Mouse (Mus musculus) limb, embryonic 13.5 days (tissue): ENCODE data around the gene Slc37a1. TPM values are rescaled to one million over a fixed set of nuclear protein-coding genes. Genes with fewer than 3 reads are reported as not detected.

Source experiments
- ATAC-seq: fragments of 200-750 bp; cut with Nextera tagmentation; 2 replicates; pipeline ENCODE4 v1.8.0; 2017; ENCODE audit warnings: low read depth, moderate number of reproducible peaks, moderate TSS enrichment; ENCODE audit not compliant: low FRiP score
- H3K27ac ChIP-seq: fragments of 300-500 bp; sonication (generic); 2 replicates; pipeline ENCODE4 v1.5.1; 2015; ENCODE audit warnings: inconsistent platforms, mild to moderate bottlenecking, moderate library complexity
- H3K27me3 ChIP-seq: fragments of 300-500 bp; sonication (generic); 2 replicates; pipeline ENCODE4 v1.6.1; 2015; ENCODE audit warnings: mild to moderate bottlenecking, inconsistent platforms
- H3K36me3 ChIP-seq: fragments of 300-500 bp; sonication (generic); 2 replicates; pipeline ENCODE4 v1.6.1; 2015; ENCODE audit warnings: inconsistent platforms, mild to moderate bottlenecking, moderate library complexity
- H3K4me1 ChIP-seq: fragments of 300-500 bp; sonication (generic); 2 replicates; pipeline ENCODE4 v1.6.1; 2015; ENCODE audit warnings: inconsistent platforms
- H3K4me2 ChIP-seq: fragments of 300-500 bp; sonication (generic); replicated peaks from 2 replicates; pipeline ENCODE4 v1.6.1; 2015; ENCODE audit warnings: inconsistent platforms, mild to moderate bottlenecking, moderate library complexity
- H3K4me3 ChIP-seq: fragments of 300-500 bp; sonication (generic); 2 replicates; pipeline ENCODE4 v1.5.1; 2015; ENCODE audit warnings: moderate library complexity, mild to moderate bottlenecking, inconsistent platforms
- H3K9ac ChIP-seq: fragments of 300-500 bp; sonication (generic); 2 replicates; pipeline ENCODE4 v1.6.1; 2015; ENCODE audit warnings: mild to moderate bottlenecking, inconsistent platforms
- H3K9me3 ChIP-seq: fragments of 300-500 bp; sonication (generic); 2 replicates; pipeline ENCODE4 v1.6.1; 2016; ENCODE audit warnings: inconsistent platforms
- WGBS: fragments of 180-500 bp; shearing (Covaris S2); methylation state at CpG from one replicate; pipeline ENCODE4 v1.1.7; 2015; 5-methylcytosine and 5-hydroxymethylcytosine counted together
- polyA plus RNA-seq: library from polyadenylated mRNA; unstranded; fragments of >200 nt; fragmentation: Nextera tagmentation; extraction: Ambion mirVana; gene quantifications from 2 replicates; pipeline ENCODE4 v1.2.1, GENCODE M21; 2015

Slc37a1 gene
- polyA plus RNA-seq, 1 experiment from 2014 or later, result 1.3 TPM

- H3K9me3 ChIP-seq, result no peaks in the 10 kb centered on the region
- ATAC-seq, result no peak
- 85% methylated on average over 2 of the region's 2 CpGs for WGBS
Observed at GRCm38 (mm10) chr17:31379086-31379485, 92.5 kb downstream of the Slc37a1 start.

GRCm38 (mm10) chr17:31379863-31380262, 93.3 kb downstream of the Slc37a1 start:
- ATAC-seq, result no peak
- 44% methylated on average over 8 of the region's 8 CpGs for WGBS

More at GRCm38 (mm10) chr17:31379086-31379485, 92.5 kb downstream of the Slc37a1 start:
- H3K36me3 ChIP-seq, result no peaks in the 10 kb centered on the region
- H3K9ac ChIP-seq, result no peak overlapping the region
- H3K27ac ChIP-seq, result no peak overlapping the region
- no peaks in the 10 kb centered on the region for H3K27me3 ChIP-seq
- H3K4me1 ChIP-seq, result peaks cover 8% of the 10 kb centered on the region
- H3K4me3 ChIP-seq, result no peak overlapping the region
- H3K4me2 ChIP-seq, result no peak overlapping the region

DNA sequence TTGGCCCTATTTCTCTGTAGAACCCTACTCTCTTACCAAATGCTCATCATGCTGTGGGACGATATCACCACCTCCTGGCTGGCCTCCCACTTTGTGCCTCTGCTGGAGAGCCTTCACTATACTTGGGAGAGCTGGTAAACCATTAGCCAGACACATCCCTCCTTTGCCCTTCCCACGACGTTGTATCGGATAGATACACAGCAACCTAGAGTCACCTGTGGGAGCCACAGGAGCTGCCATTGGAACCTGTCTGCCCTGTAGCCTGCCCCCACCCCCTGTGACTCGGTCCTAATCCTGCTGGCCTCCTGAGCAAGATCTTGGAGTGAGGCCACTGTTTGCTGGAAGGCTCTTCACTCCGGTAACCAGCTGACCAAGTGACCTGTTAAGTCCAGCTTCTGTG, 96.7 kb downstream of the Slc37a1 start:
- Histone ChIP-seq H3K9ac (no peak overlapping the region), H3K4me1 (peaks cover 37% of the 10 kb centered on the region), H3K4me3 (no peak overlapping the region), H3K4me2 (no peak overlapping the region), H3K36me3 (no peaks in the 10 kb centered on the region), H3K27me3 (0 out of 2 replicates have a peak, but pooled peaks cover 7% of the 10 kb centered on the region), H3K9me3 (no peaks in the 10 kb centered on the region), H3K27ac (no peak overlapping the region)
- no peak for ATAC-seq
- 78% methylated on average over 6 of the region's 6 CpGs for WGBS

More at GRCm38 (mm10) chr17:31379863-31380262, 93.3 kb downstream of the Slc37a1 start:
- no peak overlapping the region for H3K4me2 ChIP-seq
- H3K27ac ChIP-seq, result no peak overlapping the region
- no peaks in the 10 kb centered on the region for H3K36me3 ChIP-seq
- H3K4me1 ChIP-seq, result peaks cover 15% of the 10 kb centered on the region
- H3K9me3 ChIP-seq, result no peaks in the 10 kb centered on the region
- no peaks in the 10 kb centered on the region for H3K27me3 ChIP-seq
- no peak overlapping the region for H3K9ac ChIP-seq
- no peak overlapping the region for H3K4me3 ChIP-seq

- Histone ChIP-seq H3K27ac (peak overlapping the region; percentile 75), H3K4me2 (peak overlapping the region; percentile 78), H3K9ac (0 out of 2 replicates have a peak overlapping the region, but pooled peaks have one; percentile 39), H3K27me3 (0 out of 2 replicates have a peak, but pooled peaks cover 7% of the 10 kb centered on the region), H3K4me3 (no peak overlapping the region; the same call in 1 of the 2 replicates), H3K9me3 (no peaks in the 10 kb centered on the region), H3K4me1 (peaks cover 52% of the 10 kb centered on the region), H3K36me3 (no peaks in the 10 kb centered on the region)
- WGBS, result 6% methylated on average over 8 of the region's 8 CpGs
- peak; percentile 17; the same call in 1 of the 2 replicates for ATAC-seq
Observed at GRCm38 (mm10) chr17:31384968-31385627, 98.5 kb downstream of the Slc37a1 start.

- peak within 1 kb of the TSS; percentile 75 for H3K27ac ChIP-seq
- H3K9me3 ChIP-seq, result no peaks in the 10 kb centered on the region
- H3K4me1 ChIP-seq, result peaks cover 57% of the 10 kb centered on the region
- H3K4me2 ChIP-seq, result peak within 1 kb of the TSS; percentile 78
- no peaks in the 10 kb centered on the region for H3K36me3 ChIP-seq
- WGBS, result under 1% methylated on average over 40 of the region's 56 CpGs
- peak; percentile 83 for ATAC-seq
- H3K4me3 ChIP-seq, result peak within 1 kb of the TSS; percentile 77
- peak within 1 kb of the TSS; percentile 86 for H3K9ac ChIP-seq
- H3K27me3 ChIP-seq, result 0 out of 2 replicates have a peak, but pooled peaks cover 7% of the 10 kb centered on the region
Observed at GRCm38 (mm10) chr17:31385671-31386665, 99.4 kb downstream of the Slc37a1 start, which contains the start of gene Pde9a. Gene Pde9a, plus strand, starts transcription at chr17:31386210.

- H3K4me1 ChIP-seq, result peaks cover 57% of the 10 kb centered on the region
- peak overlapping the region; percentile 86 for H3K9ac ChIP-seq
- peak overlapping the region; percentile 77 for H3K4me3 ChIP-seq
- H3K27me3 ChIP-seq, result 0 out of 2 replicates have a peak, but pooled peaks cover 7% of the 10 kb centered on the region
- no peaks in the 10 kb centered on the region for H3K9me3 ChIP-seq
- no peaks in the 10 kb centered on the region for H3K36me3 ChIP-seq
- no peak for ATAC-seq
- peak overlapping the region; percentile 78 for H3K4me2 ChIP-seq
- no peak overlapping the region; the same call in 1 of the 2 replicates for H3K27ac ChIP-seq
- WGBS, result 11% methylated on average over 7 of the region's 7 CpGs
Observed at GRCm38 (mm10) chr17:31386766-31387275, 100.2 kb downstream of the Slc37a1 start.

DNA sequence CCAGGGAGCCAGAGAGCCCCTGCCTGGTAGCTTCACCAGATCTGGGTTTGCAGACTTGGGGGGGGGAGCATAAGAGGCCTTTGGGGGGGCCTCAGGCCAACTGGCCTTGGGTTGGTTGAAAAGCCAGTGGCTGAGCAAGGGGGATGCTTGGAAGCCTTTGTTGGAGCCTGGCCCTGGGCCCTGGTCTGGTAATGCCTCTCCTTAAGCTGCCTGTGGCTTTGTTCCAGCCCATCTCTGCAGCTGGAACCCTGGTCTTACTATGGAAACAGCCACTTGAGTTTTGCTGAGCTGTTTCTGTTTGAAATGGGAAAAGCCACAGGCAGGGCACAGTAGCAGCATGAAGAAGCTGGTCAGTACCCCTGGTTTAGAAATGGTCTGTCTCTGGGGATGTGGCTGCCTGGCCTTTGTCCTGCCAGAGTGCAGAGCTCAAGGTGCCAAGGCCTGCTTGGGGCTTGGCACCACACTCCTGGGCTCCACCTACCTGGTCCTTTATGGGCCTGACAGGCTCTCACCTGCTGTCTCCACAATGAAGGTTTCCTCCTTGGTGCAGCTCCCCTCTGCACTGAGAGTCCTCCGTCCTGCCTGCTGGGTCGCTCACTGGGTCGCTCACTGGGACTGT, 102.9 kb downstream of the Slc37a1 start:
- Histone ChIP-seq H3K9ac (peak overlapping the region; percentile 25; the same call in 1 of the 2 replicates), H3K27me3 (0 out of 2 replicates have a peak, but pooled peaks cover 7% of the 10 kb centered on the region), H3K27ac (peak overlapping the region; percentile 44; the same call in 1 of the 2 replicates), H3K36me3 (peaks cover 5% of the 10 kb centered on the region; the same call in 1 of the 2 replicates), H3K4me2 (peak overlapping the region; percentile 5; the same call in 1 of the 2 replicates), H3K4me1 (peaks cover 61% of the 10 kb centered on the region), H3K9me3 (no peaks in the 10 kb centered on the region), H3K4me3 (no peak overlapping the region)
- 90% methylated on average over 3 of the region's 3 CpGs for WGBS
- ATAC-seq, result no peak

- H3K27ac ChIP-seq, result no peak overlapping the region
- H3K4me2 ChIP-seq, result no peak overlapping the region
- no peaks in the 10 kb centered on the region for H3K9me3 ChIP-seq
- H3K27me3 ChIP-seq, result 0 out of 2 replicates have a peak, but pooled peaks cover 7% of the 10 kb centered on the region
- WGBS, result 52% methylated on average over 3 of the region's 3 CpGs
- no peak overlapping the region for H3K9ac ChIP-seq
- ATAC-seq, result no peak
- peaks cover 6% of the 10 kb centered on the region; the same call in 1 of the 2 replicates for H3K36me3 ChIP-seq
- peaks cover 49% of the 10 kb centered on the region for H3K4me1 ChIP-seq
- no peak overlapping the region for H3K4me3 ChIP-seq
Observed at GRCm38 (mm10) chr17:31391462-31391861, 104.9 kb downstream of the Slc37a1 start.

DNA sequence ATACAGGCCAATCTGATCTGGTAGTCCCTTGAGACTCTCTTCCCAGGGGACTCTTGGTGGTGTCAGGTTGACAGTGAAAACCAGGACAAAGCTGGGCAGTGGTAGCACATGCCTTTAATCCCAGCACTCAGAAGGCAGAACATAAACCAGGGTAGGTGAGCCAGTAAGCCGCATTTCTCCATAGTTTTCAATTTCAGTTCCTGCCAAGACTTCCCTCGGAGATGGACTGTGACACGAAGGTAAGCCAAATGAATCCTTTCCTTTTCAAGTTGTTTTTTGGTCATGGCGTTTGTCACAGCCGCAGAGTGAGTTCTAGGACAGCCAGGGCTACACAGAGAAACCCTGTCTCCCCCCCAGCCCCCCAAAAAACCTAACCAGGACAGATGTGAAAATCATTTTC, 105.4 kb downstream of the Slc37a1 start:
- Histone ChIP-seq H3K4me2 (no peak overlapping the region), H3K4me3 (no peak overlapping the region), H3K4me1 (peaks cover 45% of the 10 kb centered on the region), H3K9me3 (no peaks in the 10 kb centered on the region), H3K9ac (no peak overlapping the region), H3K36me3 (peaks cover 10% of the 10 kb centered on the region; the same call in 1 of the 2 replicates), H3K27me3 (0 out of 2 replicates have a peak, but pooled peaks cover 6% of the 10 kb centered on the region), H3K27ac (no peak overlapping the region)
- WGBS, result 78% methylated on average over 5 of the region's 5 CpGs
- no peak for ATAC-seq

DNA sequence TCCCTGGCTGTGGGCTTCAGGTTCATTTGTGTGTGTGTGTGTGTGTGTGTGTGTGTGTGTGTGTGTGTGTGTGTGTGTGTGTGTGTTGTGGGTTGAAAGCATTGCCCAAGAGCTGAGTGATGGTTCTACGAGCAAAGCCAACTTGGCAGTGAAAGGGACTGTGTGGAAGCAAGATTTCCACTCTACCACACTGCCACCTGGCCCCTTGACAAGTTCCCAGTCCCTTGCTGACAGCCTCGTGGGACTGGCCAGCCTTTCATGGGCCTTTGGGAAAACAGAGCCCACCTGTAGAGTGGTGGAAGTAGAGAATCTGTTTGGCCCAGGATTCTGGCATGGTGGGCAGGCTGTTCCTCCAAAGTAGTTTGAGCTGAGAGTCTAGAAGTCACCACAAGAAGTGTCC, 107.2 kb downstream of the Slc37a1 start:
- ATAC-seq, result no peak
- H3K9ac ChIP-seq, result no peak overlapping the region
- peaks cover 27% of the 10 kb centered on the region for H3K4me1 ChIP-seq
- no peaks in the 10 kb centered on the region for H3K27me3 ChIP-seq
- no peak overlapping the region for H3K27ac ChIP-seq
- H3K9me3 ChIP-seq, result no peaks in the 10 kb centered on the region
- no peak overlapping the region for H3K4me2 ChIP-seq
- 79% methylated on average over 2 of the region's 2 CpGs for WGBS
- H3K36me3 ChIP-seq, result peaks cover 10% of the 10 kb centered on the region; the same call in 1 of the 2 replicates
- no peak overlapping the region for H3K4me3 ChIP-seq

DNA sequence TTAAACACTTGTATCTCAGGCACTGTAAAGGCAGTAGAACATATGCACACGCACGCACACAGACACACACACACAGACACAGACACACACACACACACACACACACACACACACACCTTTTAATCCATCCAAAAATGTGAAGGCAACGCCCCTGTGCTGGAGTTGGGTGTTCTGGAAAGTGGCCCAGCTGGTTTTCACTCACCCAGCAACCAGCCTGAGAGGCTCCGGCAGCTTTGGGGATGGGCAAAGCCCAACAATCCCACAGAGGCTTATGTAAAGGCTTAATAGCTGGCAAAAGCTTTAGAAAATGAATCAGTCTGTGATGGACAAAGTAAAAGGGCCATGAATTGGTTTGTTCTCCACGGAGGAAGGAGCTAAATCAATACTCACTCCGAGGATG, 113.7 kb downstream of the Slc37a1 start:
- peaks cover 12% of the 10 kb centered on the region for H3K36me3 ChIP-seq
- no peak overlapping the region for H3K4me2 ChIP-seq
- H3K4me3 ChIP-seq, result no peak overlapping the region
- no peaks in the 10 kb centered on the region for H3K27me3 ChIP-seq
- H3K4me1 ChIP-seq, result peaks cover 37% of the 10 kb centered on the region
- ATAC-seq, result no peak
- no peak overlapping the region for H3K27ac ChIP-seq
- H3K9ac ChIP-seq, result no peak overlapping the region
- H3K9me3 ChIP-seq, result no peaks in the 10 kb centered on the region
- WGBS, result 74% methylated on average over 6 of the region's 6 CpGs
